Mouse (Mus musculus): Measurements from ENCODE around the gene Phactr1. TPM values are rescaled to one million over a fixed set of nuclear protein-coding genes. Genes with fewer than 3 reads are reported as not detected.
"Not testable (repeated sequence)": the region's sequence is repeated elsewhere in the genome, so short reads cannot be mapped to it uniquely, and the experiment has no call there.

Phactr1 gene
- total RNA-seq, 2 experiments from 2014 or later: 453 to 512 TPM

DNA sequence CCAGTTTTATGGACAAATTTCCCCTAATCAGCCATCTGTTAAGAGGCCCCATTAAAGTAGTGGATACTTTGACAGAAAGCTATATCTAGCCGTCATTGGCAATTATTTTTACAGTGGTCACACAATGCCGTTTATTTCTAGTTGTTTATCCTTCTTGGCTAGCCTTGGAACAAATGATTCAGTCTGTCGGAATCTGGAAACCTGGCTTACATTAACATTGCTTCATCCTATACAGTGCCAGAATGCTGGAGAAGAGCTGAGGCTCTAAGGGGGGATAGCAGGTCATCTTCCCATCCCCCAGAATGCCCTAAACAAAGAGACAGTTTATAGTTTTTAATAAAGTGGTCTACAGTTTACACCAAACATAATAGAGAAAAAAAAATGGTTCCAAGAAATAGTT, 257.4 kb downstream of the Phactr1 start:
- H3K4me3 ChIP-seq: no peak overlapping the region
- TF ChIP-seq CTCF (IDR thresholded peaks at IDR 0.05): no peak
- intact Hi-C loops (cut with DNase I): no loop called here
- DNase-seq (ENCODE audit: extremely low spot score in 1 of 2, low spot score in 2 of 2): no peak
- no peak overlapping the region for H3K27ac ChIP-seq

DNA sequence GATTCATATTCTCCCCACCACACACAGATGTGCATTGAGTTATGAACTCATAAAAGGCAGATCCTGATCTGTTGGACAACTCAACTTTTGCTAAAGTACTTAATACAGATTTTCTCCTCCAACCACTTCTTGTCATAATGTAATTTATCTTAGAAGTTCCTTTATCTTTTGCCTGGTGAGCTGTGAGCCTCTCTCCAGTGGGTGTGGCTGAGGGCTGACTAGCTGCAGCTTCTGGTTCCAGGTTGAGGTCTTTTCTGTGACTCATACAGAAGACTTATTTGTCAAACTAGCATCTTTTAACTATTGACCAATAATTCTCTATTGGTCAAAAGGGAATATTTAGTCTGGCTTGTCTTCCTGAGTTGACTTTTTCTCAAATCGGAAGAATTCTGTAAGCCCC, 257.9 kb downstream of the Phactr1 start:
- DNase-seq (ENCODE audit: extremely low spot score in 1 of 2, low spot score in 2 of 2): no peak
- H3K27ac ChIP-seq: no peak overlapping the region
- intact Hi-C loops (cut with DNase I): no loop called here
- no peak for TF ChIP-seq CTCF (IDR thresholded peaks at IDR 0.05)
- no peak overlapping the region for H3K4me3 ChIP-seq

- TF ChIP-seq CTCF (IDR thresholded peaks at IDR 0.05): no peak
- DNase-seq (ENCODE audit: extremely low spot score in 1 of 2, low spot score in 2 of 2): no peak
- Histone ChIP-seq H3K27ac (no peak overlapping the region), H3K4me3 (no peak overlapping the region)
- intact Hi-C loops (cut with DNase I): no loop called here
Measured at GRCm38 (mm10) chr13:42940271-42940670, 259.8 kb downstream of the Phactr1 start.

- DNase-seq (ENCODE audit: extremely low spot score in 1 of 2, low spot score in 2 of 2): no peak
- intact Hi-C loops (cut with DNase I): no loop called here
- H3K27ac ChIP-seq: no peak overlapping the region
- TF ChIP-seq CTCF (IDR thresholded peaks at IDR 0.05): no peak
- no peak overlapping the region for H3K4me3 ChIP-seq
Measured at GRCm38 (mm10) chr13:42944106-42944505, 263.7 kb downstream of the Phactr1 start.

DNA sequence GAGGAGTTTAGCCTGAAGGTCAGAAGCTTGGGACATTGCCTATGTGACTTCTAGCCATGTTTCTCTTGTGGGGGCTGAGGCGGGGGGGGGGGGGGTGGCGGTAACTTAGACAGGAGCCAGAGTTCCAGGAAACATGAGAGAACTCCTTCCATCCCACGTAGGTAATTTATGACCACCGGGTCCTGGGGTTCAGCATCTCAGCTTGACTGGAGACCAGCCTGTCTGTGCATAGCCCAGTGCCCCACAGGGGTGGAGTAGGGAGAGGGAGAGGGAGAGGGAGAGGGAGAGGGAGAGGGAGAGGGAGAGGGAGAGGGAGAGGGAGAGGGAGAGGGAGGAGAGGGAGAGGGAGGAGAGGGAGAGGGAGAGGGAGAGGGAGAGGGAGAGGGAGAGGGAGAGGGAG, 264.8 kb downstream of the Phactr1 start:
- intact Hi-C loops (cut with DNase I); H3K27ac ChIP-seq; DNase-seq (ENCODE audit: extremely low spot score in 1 of 2, low spot score in 2 of 2); H3K4me3 ChIP-seq: not testable (repeated sequence)

- no peak for DNase-seq (ENCODE audit: extremely low spot score in 1 of 2, low spot score in 2 of 2)
- no peak overlapping the region for H3K27ac ChIP-seq
- intact Hi-C loops (cut with DNase I): no loop called here
- no peak overlapping the region for H3K4me3 ChIP-seq
- no peak for TF ChIP-seq CTCF (IDR thresholded peaks at IDR 0.05)
Measured at GRCm38 (mm10) chr13:42948717-42949265, 268.4 kb downstream of the Phactr1 start.

- Histone ChIP-seq H3K4me3 (no peak overlapping the region), H3K27ac (no peak overlapping the region)
- no peak for TF ChIP-seq CTCF (IDR thresholded peaks at IDR 0.05)
- DNase-seq (ENCODE audit: extremely low spot score in 1 of 2, low spot score in 2 of 2): no peak
- intact Hi-C loops (cut with DNase I): no loop called here
Measured at GRCm38 (mm10) chr13:42949336-42949735, 268.9 kb downstream of the Phactr1 start.

DNA sequence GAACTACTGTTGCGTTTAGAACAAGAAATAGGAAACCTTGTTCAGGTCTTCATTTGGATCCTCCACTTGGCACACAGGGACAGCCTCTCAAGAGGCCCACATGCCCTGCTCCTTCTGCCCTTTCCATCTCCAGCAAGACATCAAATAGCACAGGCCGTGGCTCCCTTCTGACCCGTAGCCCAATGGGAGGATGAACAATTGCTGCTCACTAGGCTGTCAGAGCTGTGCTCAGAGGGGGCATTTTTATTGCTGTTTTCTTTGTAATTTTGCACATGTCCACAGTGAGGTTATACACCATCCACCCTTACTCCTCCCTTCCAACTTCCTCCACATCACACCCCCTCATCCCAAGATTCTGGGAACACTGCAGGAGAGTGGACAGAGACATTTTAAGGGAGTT, 269.6 kb downstream of the Phactr1 start:
- Histone ChIP-seq H3K4me3 (no peak overlapping the region), H3K27ac (no peak overlapping the region; the same call in 1 of the 2 replicates)
- intact Hi-C loops (cut with DNase I): no loop called here
- no peak for TF ChIP-seq CTCF (IDR thresholded peaks at IDR 0.05)
- no peak for DNase-seq (ENCODE audit: extremely low spot score in 1 of 2, low spot score in 2 of 2)

DNA sequence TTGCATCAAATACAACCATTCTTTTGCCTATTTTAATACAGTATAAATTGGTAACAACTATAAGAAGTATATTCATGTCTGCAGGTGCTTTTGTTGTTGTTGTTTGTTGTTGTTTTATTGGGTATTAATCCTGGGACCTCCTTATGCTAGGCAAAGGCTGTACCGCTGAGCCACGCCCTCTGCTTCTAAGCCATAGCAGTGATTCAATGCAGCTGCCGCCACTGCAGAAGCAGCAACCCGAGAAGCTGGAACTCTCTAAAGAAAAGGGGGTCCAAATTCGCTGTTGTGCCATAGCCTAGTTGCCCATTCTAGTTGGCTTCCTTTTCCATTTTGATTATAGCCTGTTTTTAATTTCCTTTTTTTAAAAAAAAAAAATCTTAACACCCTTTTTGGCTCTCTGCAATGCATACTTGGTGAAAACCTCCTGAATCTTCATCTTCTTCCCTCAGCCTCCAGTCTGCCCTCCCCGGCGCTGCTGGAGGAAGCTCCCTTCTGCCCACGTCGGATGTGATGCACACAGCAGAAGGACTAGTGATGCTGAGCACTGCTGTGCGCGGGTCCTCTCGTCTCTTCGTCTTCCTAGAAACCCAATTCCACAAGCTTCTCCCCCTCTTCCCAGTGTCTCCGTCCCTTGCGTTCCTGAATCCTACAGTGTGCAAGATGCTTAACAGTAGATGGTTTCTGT, 271.8 kb downstream of the Phactr1 start:
- no peak for TF ChIP-seq CTCF (IDR thresholded peaks at IDR 0.05)
- Histone ChIP-seq H3K27ac (peak overlapping the region; percentile 58), H3K4me3 (no peak overlapping the region)
- intact Hi-C loops (cut with DNase I): no loop called here
- DNase-seq (ENCODE audit: extremely low spot score in 1 of 2, low spot score in 2 of 2): peak; percentile 52 to 56

GRCm38 (mm10) chr13:42953071-42953470, 272.6 kb downstream of the Phactr1 start:
- intact Hi-C loops (cut with DNase I): no loop called here
- H3K27ac ChIP-seq: peak overlapping the region; percentile 58; the same call in 1 of the 2 replicates
- TF ChIP-seq CTCF (IDR thresholded peaks at IDR 0.05): no peak
- no peak for DNase-seq (ENCODE audit: extremely low spot score in 1 of 2, low spot score in 2 of 2)
- H3K4me3 ChIP-seq: no peak overlapping the region

- no peak overlapping the region for H3K4me3 ChIP-seq
- intact Hi-C loops (cut with DNase I): no loop called here
- no peak for DNase-seq (ENCODE audit: extremely low spot score in 1 of 2, low spot score in 2 of 2)
Measured at GRCm38 (mm10) chr13:42954116-42954515, 273.7 kb downstream of the Phactr1 start.

DNA sequence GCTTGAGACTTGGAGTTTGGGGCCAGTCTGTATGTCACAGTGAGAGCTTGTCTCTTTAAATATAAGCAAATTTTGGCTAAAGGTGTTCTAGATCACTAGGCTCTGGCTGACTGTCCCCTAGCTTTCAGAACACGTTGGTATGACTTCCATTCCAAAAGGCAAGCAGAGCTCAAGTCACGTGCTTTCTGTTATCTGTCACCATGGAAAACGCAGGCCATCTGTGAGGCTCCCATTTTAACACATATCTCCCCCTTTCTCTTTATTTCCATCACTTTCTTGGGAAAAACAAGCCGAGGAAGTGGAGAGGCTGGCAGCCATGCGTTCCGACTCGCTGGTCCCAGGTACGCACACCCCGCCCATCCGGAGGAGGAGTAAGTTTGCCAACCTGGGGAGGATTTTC, 275.9 kb downstream of the Phactr1 start:
- H3K27ac ChIP-seq: no peak overlapping the region
- DNase-seq (ENCODE audit: extremely low spot score in 1 of 2, low spot score in 2 of 2): no peak
- no peak for TF ChIP-seq CTCF (IDR thresholded peaks at IDR 0.05)
- intact Hi-C loops (cut with DNase I): no loop called here
- no peak overlapping the region for H3K4me3 ChIP-seq

More at GRCm38 (mm10) chr13:42954116-42954515, 273.7 kb downstream of the Phactr1 start:
- no peak overlapping the region for H3K27ac ChIP-seq
- no peak for TF ChIP-seq CTCF (IDR thresholded peaks at IDR 0.05)

- Histone ChIP-seq H3K27ac (no peak overlapping the region), H3K4me3 (no peak overlapping the region)
- intact Hi-C loops (cut with DNase I): no loop called here
- no peak for DNase-seq (ENCODE audit: extremely low spot score in 1 of 2, low spot score in 2 of 2)
- no peak for TF ChIP-seq CTCF (IDR thresholded peaks at IDR 0.05)
Measured at GRCm38 (mm10) chr13:42957856-42958255, 277.4 kb downstream of the Phactr1 start.
